Mouse (Mus musculus) heart, adult 8-10 months (tissue): ENCODE measurements around the gene Gnb3. TPM values are rescaled to one million over a fixed set of nuclear protein-coding genes. Genes with fewer than 3 reads are reported as not detected.

Experiments used
- DNase-seq: peaks from one replicate; pipeline ENCODE4 v3.0.0; 2022; ENCODE audit warnings: low spot score
- total RNA-seq, 4 experiments: library from RNA; stranded (reverse); gene quantifications; 2 replicates each; pipeline ENCODE4 v1.2.4; 2022

The Gnb3 gene
- 10 to 100 TPM; 11.6 to 18.4 (median 16.7) TPM for total RNA-seq

DNA sequence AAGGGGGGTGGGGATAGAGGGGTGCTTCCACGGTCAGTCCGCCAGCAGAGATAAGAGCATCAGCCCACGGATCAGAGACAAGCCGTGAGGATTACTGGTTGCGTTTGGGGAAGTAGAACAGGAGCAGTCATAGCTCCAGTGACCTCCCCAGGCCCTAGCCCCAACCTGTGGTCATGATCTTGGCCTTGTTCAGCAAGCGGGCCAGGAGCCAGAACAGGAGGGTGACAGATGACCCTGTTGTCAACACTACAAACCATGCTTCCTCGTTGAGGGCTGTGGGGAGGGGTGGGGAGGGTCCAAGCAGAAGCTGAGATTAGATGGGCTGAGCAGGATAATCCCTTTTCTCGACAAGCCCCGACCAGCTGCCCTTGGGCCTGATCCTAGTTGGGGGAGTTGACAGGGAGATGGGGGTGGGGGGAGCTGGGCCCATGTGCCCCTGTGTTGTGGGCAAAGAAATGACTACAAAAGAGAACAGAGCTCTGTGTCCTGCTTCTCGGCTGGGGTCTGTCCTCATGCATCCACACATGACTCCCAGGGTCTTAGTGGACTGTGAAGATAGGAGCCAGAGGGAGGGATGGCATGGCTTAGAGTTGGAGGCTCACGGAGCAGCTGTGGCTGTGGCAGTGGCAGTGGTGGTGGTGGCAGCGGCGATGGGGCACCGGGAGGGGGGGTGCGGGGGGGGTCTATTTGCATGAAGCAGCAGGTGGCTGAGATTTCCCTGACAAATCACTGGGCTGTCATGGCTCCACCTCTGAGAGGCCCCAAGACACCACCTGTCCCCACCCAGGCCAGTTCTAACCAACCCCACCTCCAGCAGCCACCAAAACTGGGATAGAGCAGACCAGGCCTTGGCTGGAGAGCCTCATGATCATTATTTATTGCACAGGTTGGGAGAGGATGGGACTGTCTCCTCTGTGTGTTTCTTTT is at the start of gene Gnb3:
TSS of gene Gnb3 (minus strand) at position 35 of the 927 bp plus-strand sequence.
- no peak for DNase-seq

DNA sequence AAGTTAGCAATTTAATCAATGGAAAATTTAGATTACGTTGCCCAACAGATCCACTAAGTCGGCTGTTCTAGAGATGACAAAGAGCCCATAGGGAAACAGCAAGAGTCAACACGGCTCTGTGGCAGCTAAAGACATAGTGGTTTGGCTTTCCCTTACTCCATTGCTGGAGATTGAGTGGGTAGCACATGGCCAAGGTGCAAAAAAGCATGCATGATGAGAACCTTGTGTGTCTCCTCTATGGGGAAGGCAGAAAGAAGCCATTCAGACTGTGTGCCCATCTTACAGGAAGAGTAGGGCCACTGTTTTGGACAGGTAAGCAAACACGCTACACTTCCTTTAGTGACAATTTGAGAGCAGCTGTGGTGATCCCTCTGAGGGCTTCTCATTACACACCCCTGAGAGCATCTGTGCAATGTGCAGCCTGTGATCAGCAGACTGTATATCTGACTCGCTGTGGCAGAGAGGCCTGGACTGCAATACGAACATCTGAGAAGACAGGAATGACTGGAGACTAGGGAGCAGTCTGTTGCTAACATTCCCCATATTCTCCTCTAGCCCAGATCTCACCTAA is 48.6 kb upstream of the Gnb3 start:
- DNase-seq, result no peak

DNA sequence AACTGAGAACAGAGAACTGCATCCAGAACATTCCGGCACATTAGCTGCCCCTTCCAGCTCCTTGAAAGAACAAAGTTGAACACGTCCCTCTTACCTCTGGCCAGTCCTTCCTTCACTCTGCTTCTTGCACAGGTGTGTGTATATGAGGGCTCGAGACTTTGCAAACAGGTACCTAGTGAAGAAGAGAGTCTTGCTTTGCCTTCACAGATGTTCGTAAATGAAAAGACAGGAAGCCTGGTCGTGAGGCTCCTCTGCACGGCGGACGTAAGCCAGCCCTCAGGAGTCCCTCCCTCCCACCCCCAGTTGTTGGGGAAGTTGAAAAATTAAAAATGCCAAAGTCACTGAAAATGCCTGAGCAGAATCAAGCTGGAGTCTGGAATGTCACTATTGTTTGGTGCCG is 47.9 kb upstream of the Gnb3 start, which contains the start of gene Cd4:
TSS of gene Cd4 (minus strand) at position 236 of the 400 bp plus-strand sequence.
- DNase-seq, result no peak

DNA sequence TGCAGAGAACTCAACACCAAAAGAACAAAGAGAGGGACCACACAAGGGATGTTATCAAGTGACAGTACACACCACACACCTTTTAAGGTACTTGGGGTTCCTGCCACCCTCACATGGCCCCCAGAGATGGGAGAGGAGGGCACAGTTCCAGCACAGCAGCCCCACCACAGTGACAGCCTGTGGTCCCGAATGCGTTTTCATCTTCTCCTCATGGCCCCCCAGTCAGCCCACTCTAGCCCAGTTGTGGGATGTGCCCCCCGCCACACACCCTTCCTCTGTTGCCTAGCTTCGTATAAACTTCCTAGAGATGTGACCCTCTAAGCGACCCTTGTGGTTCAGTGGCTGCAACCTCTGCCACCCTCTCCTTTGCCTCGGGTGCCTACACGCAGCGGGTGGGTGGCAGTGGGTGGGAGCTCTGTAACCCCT is 45.9 kb upstream of the Gnb3 start:
- DNase-seq, result no peak

DNA sequence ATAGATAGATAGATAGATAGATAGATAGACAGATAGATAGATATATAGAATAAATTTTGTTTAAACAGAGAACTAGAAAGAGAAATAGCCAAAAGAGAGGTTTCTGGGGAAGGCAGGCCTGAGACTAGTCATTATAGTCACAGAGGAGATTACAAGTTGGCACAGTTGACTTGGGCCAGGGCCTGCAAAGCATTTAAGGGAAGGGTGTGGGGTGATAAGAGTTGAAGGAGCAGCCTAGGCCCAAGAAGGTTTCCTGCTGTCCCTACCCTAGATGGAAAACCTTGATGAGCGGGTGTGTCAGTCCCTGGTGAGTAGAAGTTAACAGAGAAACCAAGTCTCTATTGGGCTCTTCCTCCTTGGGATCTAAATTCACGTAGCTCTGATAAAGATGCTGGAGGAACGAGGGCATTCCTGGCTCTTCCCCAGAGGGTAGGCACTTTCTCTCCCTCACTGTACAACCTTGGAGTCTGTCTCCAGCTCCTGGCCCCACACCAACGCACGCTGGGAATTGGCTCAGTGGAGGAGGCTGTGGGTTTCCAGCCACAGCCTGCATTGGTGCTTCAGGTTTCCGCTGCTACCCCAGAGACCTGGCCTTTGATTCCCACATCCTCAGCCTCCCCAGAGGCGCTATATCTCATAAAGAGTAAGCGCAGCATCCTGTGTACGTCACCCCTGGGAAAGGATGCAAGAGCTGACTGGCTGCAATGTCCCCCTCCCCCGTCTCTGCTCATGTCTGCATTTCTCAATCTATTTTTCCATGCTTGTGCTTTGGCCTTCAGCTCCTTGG is 44.8 kb upstream of the Gnb3 start:
- DNase-seq, result peak; percentile 33

DNA sequence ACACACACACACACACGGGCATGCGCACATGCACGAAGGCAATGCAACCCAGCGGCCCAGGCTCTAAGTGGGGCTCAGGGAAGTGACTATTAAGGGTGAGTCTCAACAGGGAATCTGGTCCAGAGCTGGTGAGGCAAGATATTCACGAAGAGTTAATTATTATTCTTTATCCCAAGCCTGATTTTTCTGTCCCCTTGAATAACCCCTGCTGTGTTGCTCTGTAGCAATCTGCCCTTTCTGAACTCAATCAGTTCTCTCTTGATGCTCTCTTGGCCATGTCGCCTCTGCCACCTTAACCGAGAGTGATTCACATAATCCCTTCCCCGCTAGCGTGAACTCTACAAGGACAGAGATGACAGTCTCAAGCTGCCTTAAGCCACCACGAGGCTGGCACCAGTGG is 43.3 kb upstream of the Gnb3 start:
- no peak for DNase-seq

DNA sequence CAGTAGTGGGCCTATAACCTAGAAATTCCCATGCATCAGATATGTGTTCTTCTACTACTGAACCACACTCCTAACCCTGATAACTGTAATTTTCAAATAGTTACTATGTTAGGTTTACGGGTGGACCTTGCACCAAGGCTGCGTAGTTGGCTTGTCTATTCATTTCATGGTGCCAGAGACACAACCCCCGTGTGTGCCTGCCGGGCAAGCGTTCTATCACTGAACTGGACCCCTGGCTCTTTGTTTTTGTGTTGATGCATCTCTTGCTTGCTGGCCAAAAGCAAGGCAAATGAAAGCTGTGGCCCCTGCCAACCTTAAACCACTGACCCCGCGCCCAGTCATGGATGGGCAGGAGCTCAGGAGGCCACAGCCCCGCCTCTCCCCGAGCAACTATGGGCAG is 41.7 kb upstream of the Gnb3 start:
- DNase-seq, result no peak

DNA sequence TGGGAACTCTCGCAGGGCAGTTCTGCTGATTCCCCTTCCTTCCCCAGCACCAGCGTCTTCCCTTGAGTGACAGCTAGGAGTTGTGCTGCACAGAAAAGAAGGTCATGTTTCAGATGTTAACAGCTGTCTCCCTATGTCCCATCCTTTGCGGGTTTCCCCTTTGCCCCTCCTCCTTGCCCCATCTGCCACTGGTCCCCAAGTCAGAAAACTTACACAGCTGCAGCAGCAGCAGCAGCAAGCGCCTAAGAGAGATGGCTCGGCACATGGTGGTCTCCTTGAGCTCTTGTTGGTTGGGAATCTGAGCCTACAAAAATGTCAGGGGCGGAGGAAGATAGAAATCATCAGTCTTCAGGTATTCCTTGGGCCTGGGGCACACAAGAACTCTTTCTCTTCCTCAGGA is 39.3 kb upstream of the Gnb3 start:
- no peak for DNase-seq

DNA sequence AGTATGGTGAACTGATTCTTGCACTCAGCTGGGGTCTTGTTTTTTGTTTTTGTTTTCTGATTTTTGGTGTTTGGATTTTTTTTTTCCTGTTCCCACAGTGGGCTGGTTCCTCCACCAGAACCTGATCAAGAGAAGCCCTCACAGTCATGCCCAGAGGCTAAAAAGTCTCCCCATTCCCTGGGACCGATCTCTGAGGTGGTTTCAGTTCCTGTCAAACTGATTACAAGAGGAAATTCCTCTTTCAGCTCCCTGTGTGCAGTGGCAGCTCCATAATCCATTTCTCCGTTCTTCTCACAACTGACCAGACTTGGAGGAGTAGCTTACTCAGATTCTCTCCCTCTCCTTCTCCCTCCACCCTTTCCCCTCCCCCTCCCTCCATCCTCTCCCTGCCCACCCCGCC is 34.3 kb upstream of the Gnb3 start:
- no peak for DNase-seq

DNA sequence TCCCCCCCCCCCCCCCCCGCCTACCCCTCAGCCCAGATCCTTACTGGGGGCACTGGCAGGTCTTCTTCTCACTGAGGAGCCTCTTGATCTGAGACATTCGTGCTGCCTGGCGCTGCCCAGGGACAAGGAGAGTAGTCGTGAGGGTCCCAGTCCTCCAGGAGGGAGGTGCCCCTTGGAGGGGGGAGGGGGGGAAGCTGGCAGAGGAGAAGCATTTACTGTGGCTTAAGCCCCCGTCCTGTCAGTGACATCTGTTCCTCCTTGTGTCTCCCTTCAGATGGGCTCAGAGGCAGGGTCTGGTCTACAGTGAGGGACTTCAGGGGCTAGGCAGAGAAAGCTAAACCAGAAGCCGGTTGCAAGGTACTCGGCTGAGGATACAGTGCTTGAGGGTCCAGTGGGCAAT is 26.5 kb upstream of the Gnb3 start:
- DNase-seq, result no peak

DNA sequence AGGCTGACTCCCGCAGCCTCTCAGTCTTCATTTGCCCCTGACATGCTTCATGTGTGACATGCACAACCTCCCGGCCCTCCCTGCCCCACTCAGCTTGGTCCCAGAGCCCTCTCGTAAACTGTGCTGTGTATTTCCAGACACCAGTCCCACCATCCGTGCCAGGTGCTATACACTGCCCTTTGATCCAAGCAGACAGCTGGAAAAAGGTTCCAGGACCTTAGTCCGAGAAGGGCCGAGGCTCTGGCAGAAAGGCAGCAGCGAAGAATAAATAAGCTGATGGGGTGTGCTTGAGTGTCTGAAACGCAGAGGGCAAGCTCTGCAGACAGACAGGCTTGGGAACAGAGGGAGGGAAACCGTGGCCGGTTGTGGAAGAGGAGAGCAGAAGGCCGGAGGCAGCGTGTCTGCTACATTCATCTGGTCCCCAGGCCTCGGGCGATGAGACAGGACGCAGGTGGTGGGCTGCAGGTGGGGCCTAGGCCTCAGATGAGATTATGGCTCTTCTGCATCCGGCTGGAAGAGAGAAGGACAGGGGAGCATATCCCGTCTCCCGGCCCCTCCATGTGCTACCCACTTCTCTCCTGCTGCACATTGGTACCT is 25.8 kb upstream of the Gnb3 start:
- DNase-seq, result no peak

DNA sequence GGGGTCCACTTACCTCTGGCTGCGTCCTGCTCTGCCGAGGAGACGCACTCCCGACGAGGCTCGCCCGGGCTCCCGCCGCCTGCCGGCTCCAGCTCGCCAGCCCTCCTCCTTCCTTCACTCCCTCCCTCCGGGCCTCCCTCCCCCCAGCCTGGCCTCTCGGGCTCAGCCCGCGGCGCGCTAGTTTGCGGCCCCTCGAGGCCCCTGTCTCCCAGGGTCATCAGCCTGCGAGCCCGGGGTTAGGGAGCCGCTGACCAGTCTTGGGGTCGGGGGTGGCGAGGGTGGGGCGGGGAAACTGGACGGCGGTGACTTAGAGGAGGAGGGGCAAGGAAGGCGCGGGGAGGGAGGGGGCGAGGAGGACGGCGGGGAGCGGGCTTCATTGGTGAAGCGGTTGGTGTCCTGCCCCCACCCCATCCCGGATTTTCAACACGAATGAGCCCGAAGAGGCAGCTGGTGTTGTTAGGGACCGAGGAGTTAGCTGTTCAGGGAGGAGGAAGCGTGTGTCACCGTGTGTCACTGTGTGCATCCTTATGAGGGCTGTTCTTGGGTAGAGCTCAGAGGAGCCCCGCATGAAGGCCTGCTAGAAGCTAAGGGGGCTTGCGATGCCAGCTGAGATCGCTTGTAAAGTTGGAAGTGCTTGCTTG is 23.7 kb upstream of the Gnb3 start, which contains the start of gene Gpr162:
TSS of gene Gpr162 (minus strand) at position 326 of the 641 bp plus-strand sequence.
- DNase-seq, result no peak

DNA sequence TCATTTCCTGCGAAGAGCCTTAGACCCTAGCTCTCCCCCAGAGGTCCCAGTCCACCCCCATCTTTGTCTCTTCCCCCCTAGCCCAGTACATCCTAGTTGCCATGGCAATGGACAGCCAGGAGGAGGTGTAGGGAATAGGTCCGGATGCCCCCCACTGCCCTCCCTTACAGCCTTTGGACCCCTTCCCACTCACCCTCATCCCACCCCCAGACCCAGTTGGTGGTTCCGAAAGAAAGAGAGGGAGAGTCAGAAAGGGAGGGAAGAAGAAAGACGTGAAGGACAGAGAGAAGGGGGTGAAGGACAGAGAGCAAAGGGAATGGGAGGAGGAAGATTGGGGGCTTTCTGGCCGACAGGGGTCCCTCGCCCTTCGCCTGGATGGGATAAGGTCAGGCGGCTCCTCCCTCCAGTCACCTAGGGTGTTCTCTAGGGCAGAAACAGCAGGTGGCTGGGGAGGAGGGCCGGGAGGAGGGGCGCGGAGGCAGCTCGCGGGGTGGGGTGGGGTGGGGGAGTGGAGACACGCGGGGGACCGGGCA is 23.1 kb upstream of the Gnb3 start:
- DNase-seq, result no peak

DNA sequence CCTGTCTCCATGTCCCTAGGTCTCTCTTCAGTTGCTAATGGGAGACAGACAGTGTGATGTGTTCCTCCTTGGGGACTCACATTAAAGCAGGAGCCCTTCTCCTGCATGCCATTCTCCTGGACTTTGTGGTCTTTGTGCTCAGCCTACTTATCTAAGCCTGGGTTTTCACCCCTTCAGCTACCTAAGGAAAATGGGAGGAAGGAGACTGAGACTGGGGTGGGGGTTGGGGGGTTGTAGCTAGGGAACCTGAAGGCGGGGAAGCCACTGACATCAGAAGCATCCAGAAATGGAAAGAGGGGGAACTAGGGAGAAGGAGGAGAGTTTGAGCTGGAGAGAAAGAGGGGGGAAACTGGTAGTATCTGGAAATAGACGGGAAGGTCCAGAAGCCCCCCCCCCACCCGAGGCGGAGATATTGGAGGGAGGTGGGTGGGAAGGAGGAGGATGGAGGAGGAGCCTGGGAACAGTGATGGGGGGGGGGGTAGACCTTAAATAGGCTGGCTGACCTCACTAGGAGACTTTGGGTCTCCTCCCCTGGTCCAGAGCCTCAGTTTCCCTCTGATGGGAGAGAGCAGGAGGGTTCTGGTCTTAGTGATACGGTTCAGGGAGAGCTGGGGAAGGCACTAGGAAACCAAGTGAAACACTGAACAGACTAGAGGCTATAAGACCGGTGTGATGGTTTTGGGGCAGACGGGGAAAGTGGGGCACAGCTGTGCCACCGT is 22.5 kb upstream of the Gnb3 start:
- DNase-seq, result no peak

DNA sequence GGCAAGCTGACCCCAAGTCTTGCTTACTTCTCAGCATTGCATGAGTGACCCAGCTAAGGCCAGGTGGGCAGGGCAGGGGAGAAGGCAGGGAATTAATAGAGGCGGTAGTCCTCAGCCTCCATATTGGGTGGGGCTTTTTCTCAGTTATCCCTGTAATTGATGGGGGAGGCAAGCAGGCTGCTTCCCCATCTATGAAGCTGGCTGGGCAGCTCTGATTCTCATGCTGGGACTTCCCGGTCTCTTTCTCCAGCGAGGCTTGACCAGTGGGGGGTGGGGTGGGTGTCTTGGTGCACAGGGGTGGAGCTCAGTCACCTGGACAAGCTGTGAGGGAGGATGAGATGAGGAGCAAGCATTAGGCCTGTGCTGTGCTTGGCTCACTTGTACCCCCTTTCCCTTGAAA is 21.7 kb upstream of the Gnb3 start:
- DNase-seq, result no peak

DNA sequence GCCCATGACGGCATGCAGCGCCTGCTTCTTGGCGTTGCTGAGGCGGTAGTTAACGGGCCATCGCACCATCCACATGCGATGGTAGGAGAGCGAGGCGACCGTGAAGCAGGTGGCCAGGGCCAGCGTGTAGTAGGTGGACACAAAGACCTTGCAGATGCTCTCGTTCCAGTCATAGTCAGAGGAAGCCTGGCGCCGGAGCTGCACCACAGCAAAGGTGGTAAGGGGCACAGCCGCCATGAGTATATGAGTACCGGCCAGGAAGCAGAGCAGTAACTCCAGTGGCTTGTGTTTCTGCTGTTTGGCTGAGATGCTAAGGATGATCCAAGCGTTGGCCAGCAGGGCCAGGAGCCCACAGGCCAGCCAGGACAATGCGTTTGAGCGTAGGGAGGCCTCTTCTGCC is 21.2 kb upstream of the Gnb3 start:
- no peak for DNase-seq

DNA sequence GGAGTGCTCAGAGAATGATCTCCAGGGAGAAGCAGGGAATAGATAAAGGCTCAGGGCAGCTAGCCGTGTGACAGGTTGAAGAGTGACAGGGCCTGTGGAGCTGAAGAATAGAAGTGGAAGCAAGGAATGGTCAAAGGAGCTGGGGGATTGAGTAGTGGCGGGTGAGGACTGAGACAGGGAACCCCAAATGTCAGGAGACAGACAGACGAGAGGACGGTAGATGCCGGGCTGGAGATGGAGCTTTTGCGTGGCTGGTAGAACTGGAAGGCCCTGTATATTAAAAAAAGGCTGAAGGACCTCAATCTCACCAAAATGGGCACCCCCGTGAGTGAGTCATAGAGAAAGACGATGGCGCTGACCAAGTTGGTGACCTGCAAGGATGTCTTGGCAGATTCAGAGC is 20.4 kb upstream of the Gnb3 start:
- DNase-seq, result no peak

DNA sequence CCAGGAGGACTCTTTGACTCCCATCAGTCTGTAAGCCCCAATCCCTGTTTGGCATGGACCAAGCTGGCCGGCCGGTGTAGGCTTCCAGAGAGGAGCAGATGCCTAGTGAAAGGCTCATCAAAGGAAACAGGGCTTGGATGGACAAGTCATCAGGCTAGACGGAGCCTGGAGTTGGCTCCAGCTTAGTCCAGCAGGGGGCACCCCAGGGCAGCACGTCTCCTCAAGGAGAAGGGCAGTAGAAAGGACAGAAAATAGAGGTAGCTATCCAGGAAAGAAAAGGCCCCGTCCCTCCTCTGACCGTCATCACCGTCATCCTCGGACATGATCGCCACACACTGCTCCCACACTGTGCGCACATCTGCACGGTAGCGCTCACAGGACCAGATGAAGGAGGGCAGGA is 19.6 kb upstream of the Gnb3 start:
- DNase-seq, result peak; percentile 85

DNA sequence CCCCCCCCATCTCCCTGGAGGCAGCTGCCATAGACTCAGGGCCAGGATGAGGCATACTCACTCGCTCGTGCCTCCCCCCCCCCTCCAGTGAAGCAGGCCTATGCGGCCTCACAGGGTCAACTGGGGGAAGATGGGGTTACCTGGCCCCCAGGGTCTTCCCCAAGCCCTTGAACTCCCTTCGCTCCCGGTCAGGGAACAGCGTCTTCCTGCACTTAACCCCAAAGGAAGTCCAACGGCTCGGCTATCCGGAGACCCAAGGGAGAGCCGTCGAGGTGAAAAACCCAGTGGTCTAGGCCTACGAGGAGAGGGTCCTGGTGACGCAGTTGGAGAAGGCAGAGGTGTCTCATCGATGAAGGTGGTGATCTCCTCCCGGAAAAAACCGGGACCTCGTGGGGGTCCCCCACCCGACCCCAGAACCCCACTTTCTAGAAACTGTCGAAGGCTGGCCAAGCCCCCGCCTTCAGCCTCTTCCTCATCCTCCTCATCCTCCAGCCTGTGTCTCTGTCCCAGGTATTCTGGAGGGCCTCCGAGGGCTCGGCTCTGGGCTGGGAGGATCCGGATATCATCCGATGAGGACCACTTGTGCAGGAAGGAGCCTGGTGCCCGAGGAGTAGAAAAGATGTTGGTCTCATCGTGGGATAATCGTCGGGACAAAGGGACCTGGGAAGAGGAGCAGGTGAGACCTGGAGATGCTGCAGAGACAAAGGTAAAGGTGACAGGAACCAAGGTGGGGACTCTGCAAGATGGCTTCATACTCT is 18.7 kb upstream of the Gnb3 start:
- DNase-seq, result no peak
